Mouse (Mus musculus) forebrain, embryonic 13.5 days (tissue): Measurements from ENCODE around the gene Atf7ip2. TPM values are rescaled to one million over a fixed set of nuclear protein-coding genes. Genes with fewer than 3 reads are reported as not detected.

ENCODE experiments used
- ATAC-seq: fragments of 200-750 bp; cut with Nextera tagmentation; 2 replicates; pipeline ENCODE4 v1.8.0; 2017
- H3K27ac ChIP-seq: fragments of 300-500 bp; sonication (generic); 2 replicates; pipeline ENCODE4 v1.5.1; 2015; ENCODE audit warnings: inconsistent platforms, mild to moderate bottlenecking, moderate library complexity
- H3K27me3 ChIP-seq: fragments of 300-500 bp; sonication (generic); 2 replicates; pipeline ENCODE4 v1.6.1; 2015; ENCODE audit warnings: mild to moderate bottlenecking, inconsistent platforms
- H3K36me3 ChIP-seq: fragments of 300-500 bp; sonication (generic); 2 replicates; pipeline ENCODE4 v1.6.1; 2015; ENCODE audit warnings: mild to moderate bottlenecking, inconsistent platforms; ENCODE audit not compliant: poor library complexity, severe bottlenecking
- H3K4me1 ChIP-seq: fragments of 300-500 bp; sonication (generic); 2 replicates; pipeline ENCODE4 v1.6.1; 2015; ENCODE audit warnings: inconsistent platforms
- H3K4me2 ChIP-seq: fragments of 300-500 bp; sonication (generic); 2 replicates; pipeline ENCODE4 v1.6.1; 2015; ENCODE audit warnings: inconsistent platforms, mild to moderate bottlenecking, moderate library complexity
- H3K4me3 ChIP-seq: fragments of 300-500 bp; sonication (generic); 2 replicates; pipeline ENCODE4 v1.5.1; 2015; ENCODE audit warnings: mild to moderate bottlenecking, inconsistent platforms
- H3K9ac ChIP-seq: fragments of 300-500 bp; sonication (generic); 2 replicates; pipeline ENCODE4 v1.6.1; 2015; ENCODE audit warnings: mild to moderate bottlenecking, inconsistent platforms
- H3K9me3 ChIP-seq: fragments of 300-500 bp; sonication (generic); replicated peaks from 2 replicates; pipeline ENCODE4 v1.6.1; 2016; ENCODE audit warnings: inconsistent platforms
- WGBS: fragments of 180-500 bp; shearing (Covaris S2); methylation state at CpG from one replicate; pipeline ENCODE4 v1.1.7; 2015; 5-methylcytosine and 5-hydroxymethylcytosine counted together
- microRNA-seq: library from miRNA; unstranded; fragments of <30 nt; microRNA quantifications from one replicate; pipeline ENCODE4, GENCODE M21; 2016
- polyA plus RNA-seq: library from polyadenylated mRNA; unstranded; fragments of >200 nt; fragmentation: Nextera tagmentation; extraction: Ambion mirVana; gene quantifications from 2 replicates; pipeline ENCODE4 v1.2.1, GENCODE M21; 2015

Gene Atf7ip2
- polyA plus RNA-seq, 1 experiment from 2014 or later, result 0.27 TPM

DNA sequence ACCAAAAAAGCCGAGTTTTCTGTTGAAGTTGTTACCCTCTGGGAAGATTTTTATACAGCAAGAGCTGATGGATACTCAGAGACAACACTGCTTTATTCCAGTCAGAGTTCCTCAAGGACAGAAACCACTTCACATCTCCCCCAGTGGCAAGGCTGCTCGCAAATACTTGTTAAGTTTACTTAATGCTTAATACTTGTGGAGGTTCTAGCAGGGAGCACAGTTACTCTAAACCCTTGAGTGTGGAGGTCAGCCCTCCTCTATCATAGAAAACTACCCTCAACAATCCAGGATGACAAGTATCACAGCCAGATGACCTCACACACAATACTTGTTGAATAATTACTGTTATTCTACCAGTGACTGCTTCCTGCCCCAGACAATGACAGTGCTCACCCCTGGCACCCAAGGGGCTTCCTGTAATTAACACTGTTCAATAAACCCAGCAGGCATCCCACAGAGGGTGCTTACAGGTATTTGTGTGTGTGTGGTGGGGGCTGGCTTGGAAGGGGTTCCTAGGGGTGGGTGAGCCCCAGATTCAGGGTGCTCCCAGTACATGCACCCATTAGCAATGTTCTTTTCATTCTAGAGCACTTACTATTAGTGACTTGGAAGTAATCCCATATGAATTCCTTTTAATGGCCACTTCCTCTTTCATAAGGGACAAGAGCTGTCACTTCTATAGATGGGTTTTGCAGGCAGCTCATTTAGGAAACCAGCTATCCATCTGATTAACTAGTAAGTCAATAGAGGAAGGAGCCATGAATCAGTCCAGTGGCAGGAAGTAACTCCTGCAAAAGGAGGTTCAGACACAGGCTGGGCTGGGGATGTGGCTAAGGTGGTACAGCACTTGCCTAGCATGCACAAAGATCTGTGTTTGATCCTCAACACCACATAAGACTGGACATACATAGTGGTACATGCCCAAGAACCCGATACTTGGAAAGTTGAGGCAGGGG, 108.0 kb downstream of the Atf7ip2 start:
- Histone ChIP-seq H3K36me3 (no peaks in the 10 kb centered on the region), H3K27me3 (no peaks in the 10 kb centered on the region), H3K4me1 (no peaks in the 10 kb centered on the region), H3K9me3 (no peaks in the 10 kb centered on the region), H3K4me3 (no peak overlapping the region), H3K9ac (no peak overlapping the region), H3K4me2 (no peak overlapping the region), H3K27ac (no peak overlapping the region)
- ATAC-seq, result no peak
- WGBS, result 80% methylated on average over 3 of the region's 3 CpGs

Small RNA genes lying within 50 kb of the gene (microRNA-seq; reads per million reads assigned to microRNA genes)
- not detected for gene Gm22932

Other genes with a start within 250 kb of the Atf7ip2 start
- 1.3 and 2.2 TPM in 2 replicates for gene Grin2a, start 197.2 kb upstream of the Atf7ip2 start, polyA plus RNA-seq
- 0.34 TPM in 1 of 2 replicates, not detected in the other for gene Rpl39l, start 22.5 kb upstream of the Atf7ip2 start, polyA plus RNA-seq
- 2.2 and 2.3 TPM in 2 replicates for gene Emp2, start 121.3 kb downstream of the Atf7ip2 start, polyA plus RNA-seq
- gene Tekt5, start 202.8 kb downstream of the Atf7ip2 start, polyA plus RNA-seq, result 0.74 and 1.4 TPM in 2 replicates
- 51.9 and 56.4 TPM in 2 replicates for gene Nubp1, start 219.2 kb downstream of the Atf7ip2 start, polyA plus RNA-seq